Mouse (Mus musculus): ENCODE measurements around the gene Clec16a. TPM values are rescaled to one million over a fixed set of nuclear protein-coding genes. Genes with fewer than 3 reads are reported as not detected.

The Clec16a gene
- polyA plus RNA-seq, 1 experiment from 2014 or later: 13.9 TPM

DNA sequence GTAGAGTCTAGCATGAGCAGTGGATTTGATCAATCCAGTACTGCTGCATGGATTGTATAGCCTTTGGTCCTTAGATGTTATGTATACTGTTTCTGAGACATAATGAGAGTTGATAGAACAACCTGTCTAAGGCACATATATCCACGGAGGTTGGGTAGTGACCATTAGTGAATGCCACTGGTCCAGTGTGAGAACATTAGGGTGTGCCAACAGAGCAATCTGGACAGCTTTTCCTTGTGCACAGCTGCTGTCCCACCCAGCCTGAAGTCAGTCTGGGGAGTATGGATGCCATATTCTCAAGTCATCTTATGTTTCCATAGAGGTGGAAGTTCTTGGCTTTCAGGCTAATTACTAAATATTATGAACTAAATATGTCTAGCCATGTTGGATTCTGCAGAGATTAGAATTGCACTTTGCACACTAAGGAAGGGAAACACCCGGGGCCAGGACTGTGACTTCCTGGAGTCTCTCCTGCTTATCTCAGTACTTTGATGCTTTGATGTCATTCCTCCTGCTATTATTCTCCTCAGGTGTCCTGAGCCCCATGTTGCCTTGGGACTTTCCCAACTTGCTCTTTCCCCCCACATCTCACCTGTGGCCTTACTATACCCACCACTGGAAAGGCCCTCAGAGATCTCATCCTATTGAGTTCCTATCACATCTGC is 36.2 kb downstream of the Clec16a start:
- H3K79me2 ChIP-seq (ENCODE audit: inconsistent target): no peaks in the 10 kb centered on the region
- 88% methylated on average over 2 of the region's 2 CpGs for WGBS (ENCODE audit: missing documents)
- H3K27ac ChIP-seq: no peak overlapping the region
- peaks cover 47% of the 10 kb centered on the region for H3K36me3 ChIP-seq (ENCODE audit: inconsistent target)
- H3K4me3 ChIP-seq (ENCODE audit: inconsistent target): no peak overlapping the region

DNA sequence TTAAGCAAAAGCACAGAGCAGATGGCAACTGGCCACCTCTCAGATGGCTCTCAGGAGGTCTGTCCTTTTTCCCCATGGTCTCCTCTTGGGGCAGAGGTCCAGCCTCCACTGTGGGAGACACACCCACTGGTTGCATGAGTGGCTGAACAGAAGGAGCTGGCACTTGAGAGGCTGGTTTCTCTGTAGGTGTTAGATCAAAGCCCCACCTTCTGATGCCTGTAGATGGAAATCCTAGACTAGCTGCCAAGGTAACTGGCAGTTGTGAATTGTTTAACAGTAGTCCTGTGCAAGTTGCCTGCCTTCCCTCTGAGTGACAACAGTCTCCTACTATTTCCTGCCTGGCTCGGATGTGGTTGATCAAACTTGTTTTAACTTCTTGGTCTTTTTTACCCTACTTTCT is 40.0 kb downstream of the Clec16a start:
- Histone ChIP-seq H3K27ac (no peak overlapping the region), H3K4me3 (ENCODE audit: inconsistent target) (no peak overlapping the region), H3K36me3 (ENCODE audit: inconsistent target) (peaks cover 16% of the 10 kb centered on the region), H3K79me2 (ENCODE audit: inconsistent target) (no peaks in the 10 kb centered on the region)
- 33% methylated on average over 1 of the region's 1 CpGs for WGBS (ENCODE audit: missing documents)

DNA sequence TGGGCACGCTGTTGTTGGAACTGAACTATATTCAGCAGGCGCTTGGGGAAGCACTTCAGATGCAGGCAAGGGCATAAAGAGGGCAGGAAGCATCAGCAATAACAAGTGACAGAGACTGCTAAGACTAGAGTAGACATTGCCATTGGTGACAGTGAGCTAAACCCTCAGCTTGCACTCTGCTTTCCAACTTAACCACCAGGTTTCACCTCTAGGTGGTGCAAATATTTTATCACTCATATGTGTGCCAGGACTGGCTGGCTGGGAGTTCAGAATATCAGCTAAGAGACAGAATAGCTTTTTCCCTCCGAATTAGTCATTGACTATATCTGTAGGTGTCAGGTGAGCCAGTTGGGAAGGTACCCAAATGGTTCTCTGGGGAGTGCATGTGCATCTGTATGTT is 41.4 kb downstream of the Clec16a start:
- Histone ChIP-seq H3K4me3 (ENCODE audit: inconsistent target) (no peak overlapping the region), H3K27ac (no peak overlapping the region), H3K36me3 (ENCODE audit: inconsistent target) (peaks cover 8% of the 10 kb centered on the region), H3K79me2 (ENCODE audit: inconsistent target) (no peaks in the 10 kb centered on the region)
- 92% methylated on average over 3 of the region's 3 CpGs for WGBS (ENCODE audit: missing documents)

DNA sequence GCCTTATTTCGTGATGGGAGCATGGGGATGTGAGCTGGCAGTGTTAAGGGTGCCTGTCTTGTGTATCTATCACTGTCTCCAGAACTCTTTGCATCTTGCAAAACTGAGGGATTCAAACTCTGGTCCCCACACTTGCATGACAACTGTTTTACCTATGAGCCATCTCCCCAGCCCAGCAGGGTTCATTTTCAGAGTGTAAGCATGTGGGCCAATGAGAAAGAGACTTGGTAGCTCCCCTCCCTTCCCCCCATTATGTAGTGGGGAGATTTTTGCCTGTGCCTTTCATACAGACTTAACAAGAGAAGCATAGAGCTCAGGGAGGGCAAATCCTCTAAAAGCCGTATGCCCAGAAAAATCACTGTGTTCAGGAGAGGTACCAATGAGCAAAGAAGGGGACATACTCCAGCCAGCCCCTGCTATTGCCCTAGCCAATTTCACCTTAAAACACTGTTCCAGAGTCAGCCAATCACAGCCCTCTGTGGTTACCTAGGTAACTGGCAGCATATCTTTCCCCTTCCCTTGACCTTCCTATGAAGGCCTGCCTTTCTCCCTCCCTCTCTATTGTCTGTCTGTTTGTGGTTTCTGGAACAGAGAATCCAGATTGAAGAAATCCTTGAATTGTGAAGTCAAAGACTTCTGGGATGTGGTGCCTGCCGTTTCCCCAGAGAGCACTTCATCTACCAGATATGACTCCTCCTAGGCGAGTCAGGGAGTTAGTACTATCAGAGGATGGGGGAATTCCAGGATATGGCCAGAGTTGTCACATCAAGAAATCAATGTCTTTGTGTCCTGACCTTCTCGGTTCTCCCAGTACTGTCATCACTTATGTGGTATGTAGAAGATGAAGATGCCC is 55.0 kb downstream of the Clec16a start:
- Histone ChIP-seq H3K79me2 (ENCODE audit: inconsistent target) (no peaks in the 10 kb centered on the region), H3K4me3 (ENCODE audit: inconsistent target) (no peak overlapping the region), H3K36me3 (ENCODE audit: inconsistent target) (peaks cover 25% of the 10 kb centered on the region; the same call in 1 of the 2 replicates), H3K27ac (no peak overlapping the region)
- 94% methylated on average over 5 of the region's 5 CpGs for WGBS (ENCODE audit: missing documents)

DNA sequence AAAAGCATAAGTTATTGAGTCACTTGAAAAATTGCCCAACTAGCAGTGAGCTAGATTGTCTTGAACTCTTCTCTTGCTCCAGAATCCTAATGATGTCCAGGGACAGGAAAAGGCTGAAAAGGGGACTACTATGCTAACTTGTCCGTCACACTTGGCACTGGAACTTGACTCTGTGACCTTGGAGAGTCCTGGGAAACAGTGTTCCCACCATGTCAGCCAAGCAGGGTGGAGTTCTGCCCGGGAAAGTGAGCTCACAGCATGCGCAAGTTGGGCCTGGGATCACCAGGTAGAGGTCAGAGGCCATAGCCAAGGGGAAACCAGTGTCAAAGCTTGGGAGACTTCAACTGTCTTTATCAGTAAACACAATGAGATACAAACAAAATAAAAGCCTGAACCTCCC is 62.7 kb downstream of the Clec16a start:
- WGBS (ENCODE audit: missing documents): 97% methylated on average over 3 of the region's 3 CpGs
- Histone ChIP-seq H3K27ac (no peak overlapping the region), H3K79me2 (ENCODE audit: inconsistent target) (no peaks in the 10 kb centered on the region), H3K4me3 (ENCODE audit: inconsistent target) (no peak overlapping the region), H3K36me3 (ENCODE audit: inconsistent target) (peaks cover 24% of the 10 kb centered on the region; the same call in 1 of the 2 replicates)

DNA sequence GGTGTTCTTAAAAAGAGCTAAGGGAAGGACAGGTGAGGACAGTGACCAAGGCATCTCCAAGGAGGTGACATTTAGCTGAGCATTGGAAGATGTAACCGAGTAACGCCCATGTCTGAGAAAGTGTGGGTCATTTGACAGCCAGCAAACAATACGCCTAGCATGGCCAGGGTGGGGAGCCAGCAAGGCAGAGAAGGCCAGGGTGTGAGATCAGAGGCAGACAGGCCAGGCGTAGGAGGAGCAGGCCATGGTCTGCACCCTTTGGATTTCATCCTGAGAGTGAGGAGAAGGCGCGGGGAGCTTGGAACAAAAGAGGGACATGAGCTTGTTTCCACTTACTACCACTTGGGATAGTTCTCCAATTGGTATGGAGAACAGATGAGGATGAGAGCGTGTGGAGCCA is 64.8 kb downstream of the Clec16a start:
- H3K27ac ChIP-seq: no peak overlapping the region
- peaks cover 37% of the 10 kb centered on the region for H3K36me3 ChIP-seq (ENCODE audit: inconsistent target)
- 97% methylated on average over 7 of the region's 7 CpGs for WGBS (ENCODE audit: missing documents)
- H3K4me3 ChIP-seq (ENCODE audit: inconsistent target): no peak overlapping the region
- no peaks in the 10 kb centered on the region for H3K79me2 ChIP-seq (ENCODE audit: inconsistent target)

DNA sequence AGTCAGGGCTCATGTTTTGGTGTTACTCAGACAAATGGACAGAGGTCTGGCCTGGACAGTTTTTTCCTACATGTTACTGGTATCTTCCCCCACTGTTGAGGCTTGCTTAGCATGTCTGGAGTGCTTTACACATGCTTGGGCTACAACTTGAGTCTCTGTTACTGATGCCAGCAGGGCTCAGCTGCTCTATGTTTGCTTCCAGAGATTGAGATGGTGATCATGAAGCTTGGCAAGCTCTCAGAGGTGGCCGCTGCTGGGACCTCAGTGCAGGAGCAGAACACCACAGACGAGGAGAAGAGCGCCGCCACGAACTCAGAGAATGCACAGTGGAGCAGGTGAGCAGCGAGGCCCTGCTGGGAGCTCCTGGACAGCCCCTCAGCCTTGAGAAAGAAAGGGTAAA is 65.7 kb downstream of the Clec16a start:
- WGBS (ENCODE audit: missing documents): 97% methylated on average over 6 of the region's 6 CpGs
- Histone ChIP-seq H3K27ac (no peak overlapping the region), H3K36me3 (ENCODE audit: inconsistent target) (peaks cover 46% of the 10 kb centered on the region), H3K4me3 (ENCODE audit: inconsistent target) (no peak overlapping the region), H3K79me2 (ENCODE audit: inconsistent target) (no peaks in the 10 kb centered on the region)

DNA sequence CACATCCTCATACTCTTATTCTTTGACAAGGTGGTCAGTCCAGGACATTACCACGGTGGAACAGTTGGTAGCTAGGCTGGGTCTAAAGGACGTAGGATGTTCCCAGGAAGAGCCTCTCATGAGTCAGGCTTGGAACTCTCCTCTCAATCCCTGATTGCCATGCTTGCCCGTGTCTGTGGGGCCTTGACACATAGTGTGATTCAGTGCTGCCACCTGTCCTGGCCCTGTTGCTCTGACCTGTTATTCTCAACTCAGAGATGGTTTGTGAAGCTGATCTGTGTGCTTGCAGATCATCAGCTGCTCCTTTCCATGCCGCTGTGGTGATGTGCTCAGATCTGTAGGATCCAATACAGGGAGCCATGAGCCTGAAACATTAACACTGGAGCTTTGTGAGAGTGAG is 66.2 kb downstream of the Clec16a start:
- Histone ChIP-seq H3K27ac (no peak overlapping the region), H3K79me2 (ENCODE audit: inconsistent target) (no peaks in the 10 kb centered on the region), H3K4me3 (ENCODE audit: inconsistent target) (no peak overlapping the region), H3K36me3 (ENCODE audit: inconsistent target) (peaks cover 51% of the 10 kb centered on the region)
- 95% methylated on average over 4 of the region's 4 CpGs for WGBS (ENCODE audit: missing documents)

DNA sequence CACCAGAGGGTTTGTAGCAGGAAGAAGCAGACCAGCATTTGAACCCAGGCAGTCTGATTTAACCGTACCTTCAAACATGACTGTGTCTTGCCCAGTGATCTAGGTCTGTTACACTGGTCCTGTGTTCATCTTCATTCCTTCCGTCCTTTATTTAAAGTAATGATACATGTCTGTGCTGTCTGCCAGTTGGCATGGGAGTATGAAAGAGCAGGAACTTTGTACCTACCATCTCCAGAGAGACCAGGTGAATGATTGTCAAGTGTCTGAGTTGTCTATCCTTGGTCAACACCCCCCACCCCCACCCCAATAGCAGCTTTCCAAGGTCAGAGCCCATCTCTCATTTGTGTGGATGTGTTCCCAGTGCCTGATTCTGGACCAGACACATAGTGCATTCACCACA is 68.9 kb downstream of the Clec16a start:
- peaks cover 47% of the 10 kb centered on the region for H3K36me3 ChIP-seq (ENCODE audit: inconsistent target)
- H3K79me2 ChIP-seq (ENCODE audit: inconsistent target): no peaks in the 10 kb centered on the region
- no peak overlapping the region for H3K27ac ChIP-seq
- no peak overlapping the region for H3K4me3 ChIP-seq (ENCODE audit: inconsistent target)
- WGBS (ENCODE audit: missing documents): 95% methylated on average over 2 of the region's 2 CpGs

DNA sequence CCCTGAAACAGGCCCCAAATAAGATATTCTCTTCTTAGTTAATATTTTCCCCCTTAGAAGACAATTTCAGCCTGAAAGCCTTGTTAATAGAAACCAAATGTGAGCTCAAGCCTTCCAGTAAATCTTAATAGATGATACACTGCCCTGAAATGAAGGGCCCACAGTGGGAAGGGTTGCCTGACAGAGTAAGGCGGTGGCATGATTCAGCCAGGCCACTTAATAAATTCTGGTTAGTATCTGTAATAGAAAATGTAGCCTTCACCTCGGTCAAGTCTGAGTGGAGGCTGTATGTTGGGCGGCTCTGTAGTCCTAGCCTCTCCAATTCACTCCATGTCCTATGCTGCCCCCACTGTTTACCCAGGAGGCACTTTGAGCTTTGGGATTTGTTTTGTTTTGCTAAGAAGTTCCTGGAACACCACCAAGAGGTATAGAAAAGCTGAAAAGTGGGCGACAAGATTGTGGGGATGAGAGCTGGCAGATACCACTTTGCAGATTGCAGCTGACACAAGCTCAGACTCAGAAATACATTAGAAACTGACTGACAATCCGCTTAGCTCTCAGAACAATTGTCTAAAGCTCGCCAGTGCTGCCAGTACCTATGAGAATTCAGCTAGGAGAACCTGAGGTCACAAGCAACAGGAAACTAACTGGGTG is 75.9 kb downstream of the Clec16a start:
- Histone ChIP-seq H3K79me2 (ENCODE audit: inconsistent target) (no peaks in the 10 kb centered on the region), H3K27ac (no peak overlapping the region), H3K36me3 (ENCODE audit: inconsistent target) (peaks cover 10% of the 10 kb centered on the region; the same call in 1 of the 2 replicates), H3K4me3 (ENCODE audit: inconsistent target) (no peak overlapping the region)
- WGBS (ENCODE audit: missing documents): 99% methylated on average over 5 of the region's 6 CpGs

DNA sequence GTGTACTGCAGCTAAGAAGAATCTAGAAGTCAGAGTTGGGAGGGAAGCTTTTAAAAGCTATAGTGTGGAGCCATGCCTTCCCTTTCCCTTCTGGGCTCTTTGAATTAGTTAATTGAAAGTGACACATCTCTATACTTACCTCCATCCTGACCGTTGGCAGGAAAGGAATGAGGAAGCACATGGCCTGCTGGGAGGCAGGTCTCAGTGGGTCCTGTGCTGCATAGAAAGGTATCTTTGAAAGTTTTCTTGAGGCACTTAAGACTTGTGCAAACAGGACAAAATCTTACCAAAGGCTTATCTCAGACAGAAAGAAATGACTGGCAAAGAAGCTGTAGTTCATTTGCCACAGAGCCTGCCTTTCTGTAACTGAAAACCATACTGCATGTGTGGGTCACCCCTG is 76.6 kb downstream of the Clec16a start:
- no peak overlapping the region for H3K4me3 ChIP-seq (ENCODE audit: inconsistent target)
- WGBS (ENCODE audit: missing documents): 0% methylated on average over 1 of the region's 1 CpGs
- H3K27ac ChIP-seq: no peak overlapping the region
- 0 out of 2 replicates have a peak, but pooled peaks cover 6% of the 10 kb centered on the region for H3K36me3 ChIP-seq (ENCODE audit: inconsistent target)
- H3K79me2 ChIP-seq (ENCODE audit: inconsistent target): no peaks in the 10 kb centered on the region

DNA sequence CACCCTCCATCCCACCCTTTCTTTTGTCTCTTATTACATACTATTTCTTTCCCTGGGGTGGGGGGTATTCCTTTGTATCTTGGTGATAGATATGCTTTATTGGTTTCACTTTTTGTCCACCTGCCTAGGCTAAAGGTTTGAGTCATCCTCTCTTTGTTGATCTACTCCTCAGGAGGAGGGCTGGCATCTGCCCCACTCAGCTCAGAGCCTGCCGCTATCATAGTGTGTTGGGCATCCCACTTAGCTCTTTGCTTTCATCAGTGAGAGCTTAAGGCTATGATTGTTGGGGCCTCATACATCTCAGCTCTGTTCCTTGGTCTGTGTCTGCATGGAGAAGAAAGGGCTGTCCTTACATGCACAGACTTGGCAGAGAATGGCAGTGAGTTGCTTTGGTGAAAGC is 81.0 kb downstream of the Clec16a start:
- Histone ChIP-seq H3K36me3 (ENCODE audit: inconsistent target) (0 out of 2 replicates have a peak, but pooled peaks cover 6% of the 10 kb centered on the region), H3K79me2 (ENCODE audit: inconsistent target) (no peaks in the 10 kb centered on the region), H3K27ac (no peak overlapping the region), H3K4me3 (ENCODE audit: inconsistent target) (no peak overlapping the region)
- WGBS (ENCODE audit: missing documents): 89% methylated on average over 1 of the region's 1 CpGs

DNA sequence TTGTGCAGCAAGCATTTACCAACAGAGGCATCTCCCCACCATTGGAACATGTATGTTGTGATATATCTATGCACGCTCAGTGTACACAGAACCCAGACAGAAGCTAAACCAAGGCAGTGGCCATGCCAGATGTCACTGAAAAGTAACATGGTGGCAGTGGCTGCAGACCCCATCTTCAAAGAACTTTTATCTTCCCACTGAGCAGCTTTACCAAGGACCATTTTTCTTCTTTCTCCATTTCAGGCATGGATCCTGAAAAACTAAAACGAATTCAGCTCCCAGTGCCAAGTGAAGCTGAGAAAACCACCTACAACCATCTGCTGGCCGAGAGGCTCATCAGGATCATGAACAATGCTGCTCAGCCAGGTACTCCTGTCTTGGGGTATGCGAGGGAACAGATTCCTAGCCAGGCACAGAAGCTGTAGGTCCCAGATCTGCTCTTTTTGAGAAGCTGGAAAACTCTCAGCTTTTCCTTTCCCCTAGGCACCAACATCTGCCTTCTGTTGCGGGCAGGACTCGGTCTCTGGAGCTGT is 82.1 kb downstream of the Clec16a start:
- Histone ChIP-seq H3K36me3 (ENCODE audit: inconsistent target) (0 out of 2 replicates have a peak, but pooled peaks cover 6% of the 10 kb centered on the region), H3K4me3 (ENCODE audit: inconsistent target) (no peak overlapping the region), H3K27ac (no peak overlapping the region), H3K79me2 (ENCODE audit: inconsistent target) (no peaks in the 10 kb centered on the region)
- WGBS (ENCODE audit: missing documents): 98% methylated on average over 6 of the region's 6 CpGs

DNA sequence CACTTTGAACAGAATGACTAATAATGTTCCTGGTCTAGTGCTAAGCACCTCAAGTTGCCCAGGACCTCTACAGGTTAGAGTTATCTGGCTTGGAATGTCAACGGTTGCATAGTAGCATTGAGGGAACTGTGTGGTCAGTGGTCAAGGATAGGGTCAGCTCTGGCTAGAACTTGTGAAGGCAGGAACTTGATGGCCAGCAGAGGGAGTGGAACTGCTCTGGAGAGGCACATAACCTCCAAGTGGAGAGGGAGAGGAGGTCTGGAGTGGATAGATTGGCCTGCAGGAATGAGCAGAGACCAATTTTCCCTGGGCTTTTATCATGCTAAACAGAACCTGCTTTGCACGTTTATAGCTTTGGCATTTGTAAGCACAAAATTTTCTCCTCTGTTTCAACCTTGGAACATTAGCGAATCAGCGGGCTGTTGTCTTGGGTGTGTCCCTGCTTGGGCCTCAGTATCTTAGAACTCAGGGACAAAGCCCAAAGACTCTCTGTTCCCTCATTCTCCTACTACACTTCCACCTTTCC is 83.0 kb downstream of the Clec16a start:
- H3K4me3 ChIP-seq (ENCODE audit: inconsistent target): no peak overlapping the region
- H3K36me3 ChIP-seq (ENCODE audit: inconsistent target): 0 out of 2 replicates have a peak, but pooled peaks cover 6% of the 10 kb centered on the region
- H3K79me2 ChIP-seq (ENCODE audit: inconsistent target): no peaks in the 10 kb centered on the region
- H3K27ac ChIP-seq: no peak overlapping the region
- WGBS (ENCODE audit: missing documents): 90% methylated on average over 4 of the region's 4 CpGs
